In genomic region chr17:27981451-27982069, GRCm38 (mm10) we compare ENCODE assay signal across 22 mouse cellular contexts.
DNase-seq lines count a peak whose midpoint lies in the region; ATAC-seq and TF ChIP-seq lines count a peak whose summit lies in the region.
"Had no signal": no experiment of that assay in that cellular context is flagged by ENCODE, and none has a peak within 500 bp of the region (broad histone marks: within the 10 kb centered on the region; RNA-seq: fewer than 3 reads in every experiment).

No protein-coding gene starts in this region.

- no peak overlapping the region for H3K9ac ChIP-seq in lung, embryonic 14.5 days
- no peak overlapping the region for H3K9ac ChIP-seq in hindbrain, embryonic 11.5 days (ENCODE audit: low read depth, low read length)
- H3K9ac ChIP-seq: embryonic facial prominence, embryonic 15.5 days; heart, embryonic 13.5 days; hindbrain, embryonic 12.5 days had no signal

- no peak overlapping the region for H3K4me2 ChIP-seq in lung, embryonic 14.5 days
- H3K4me2 ChIP-seq in hindbrain, embryonic 11.5 days (replicated peaks; ENCODE audit: low read depth, low read length) = no peak overlapping the region
- H3K4me2 ChIP-seq: embryonic facial prominence, embryonic 15.5 days; heart, embryonic 13.5 days; hindbrain, embryonic 12.5 days had no signal

- no peak for TF ChIP-seq CTCF in lung, embryonic 14.5 days (IDR thresholded peaks at IDR 0.05; ENCODE audit: low read depth)

- H3K4me3 ChIP-seq in lung, embryonic 14.5 days (ENCODE audit: low read depth, low read length) = no peak overlapping the region
- no peak overlapping the region for H3K4me3 ChIP-seq in hindbrain, embryonic 11.5 days (ENCODE audit: low read depth, low read length)
- H3K4me3 ChIP-seq: embryonic facial prominence, embryonic 15.5 days; erythroblast, embryonic 14.5 days; forebrain, embryonic 10.5 days; gastrocnemius, adult 2 months; heart, embryonic 13.5 days; hindbrain, embryonic 12.5 days had no signal

- H3K4me1 ChIP-seq in lung, embryonic 14.5 days (ENCODE audit: insufficient read depth) = no peaks in the 10 kb centered on the region
- H3K4me1 ChIP-seq in hindbrain, embryonic 11.5 days (replicated peaks; ENCODE audit: control insufficient read depth, insufficient read depth, low read length) = no peaks in the 10 kb centered on the region
- H3K4me1 ChIP-seq: embryonic facial prominence, embryonic 15.5 days; forebrain, embryonic 10.5 days; hindbrain, embryonic 12.5 days had no signal

- H3K27me3 ChIP-seq in lung, embryonic 14.5 days (ENCODE audit: insufficient read depth, low read length) = no peaks in the 10 kb centered on the region
- H3K27me3 ChIP-seq in hindbrain, embryonic 11.5 days (ENCODE audit: control insufficient read depth, insufficient read depth, low read length) = no peaks in the 10 kb centered on the region
- H3K27me3 ChIP-seq: CH12.LX; embryonic facial prominence, embryonic 15.5 days; heart, embryonic 13.5 days; hindbrain, embryonic 12.5 days had no signal

- no peak for ATAC-seq in lung, embryonic 14.5 days (ENCODE audit: insufficient read depth)
- ATAC-seq in hindbrain, embryonic 11.5 days (ENCODE audit: low FRiP score) = no peak
- ATAC-seq: forebrain, embryonic 14.5 days; hindbrain, embryonic 16.5 days; inflammation-experienced regulatory T-cells, adult 6 months had no signal

- DNase-seq in cerebellum, adult 18-20 months = peak; percentile 22 to 27
- no peak for DNase-seq in cerebellum, postnatal 25 days
- peak; percentile 23 for DNase-seq in lung, embryonic 14.5 days
- DNase-seq in lung, adult 18-20 months = no peak
- DNase-seq in ES-CJ7 (ENCODE audit: low read depth, low spot score) = peak; percentile 30
- no peak for DNase-seq in hindbrain, embryonic 11.5 days (ENCODE audit: low spot score)
- no peak for DNase-seq in right cerebral cortex, postnatal 36 days (ENCODE audit: low spot score in 2 of 2)
- DNase-seq: adrenal gland, adult 8-10 months; adrenal gland, postnatal 36 days; embryo, embryonic 11 days; gastrocnemius, adult 2 months; gastrocnemius, postnatal 25 days; heart, postnatal 36 days had no signal

- H3K9me3 ChIP-seq in lung, embryonic 14.5 days (ENCODE audit: low read depth, low read length) = no peaks in the 10 kb centered on the region
- H3K9me3 ChIP-seq in hindbrain, embryonic 11.5 days (ENCODE audit: control insufficient read depth, low read length) = no peaks in the 10 kb centered on the region
- H3K9me3 ChIP-seq: embryonic facial prominence, embryonic 15.5 days; forebrain, embryonic 10.5 days; heart, embryonic 13.5 days; hindbrain, embryonic 12.5 days had no signal

- WGBS in lung, embryonic 14.5 days = 86% methylated on average over 5 of the region's 5 CpGs
- 87% methylated on average over 5 of the region's 5 CpGs for WGBS in hindbrain, embryonic 11.5 days

- H3K27ac ChIP-seq in lung, embryonic 14.5 days (ENCODE audit: low read depth) = no peak overlapping the region
- H3K27ac ChIP-seq in hindbrain, embryonic 11.5 days (ENCODE audit: low read depth, low read length) = no peak overlapping the region
- H3K27ac ChIP-seq: embryonic facial prominence, embryonic 15.5 days; forebrain, embryonic 10.5 days; gastrocnemius, adult 2 months; heart, embryonic 13.5 days; hindbrain, embryonic 12.5 days had no signal

- H3K36me3 ChIP-seq in lung, embryonic 14.5 days (ENCODE audit: insufficient read depth) = peaks cover 50% of the 10 kb centered on the region
- no peaks in the 10 kb centered on the region for H3K36me3 ChIP-seq in hindbrain, embryonic 11.5 days (ENCODE audit: control insufficient read depth, insufficient read depth, low read length)

Comparison
In these comparisons a context has a peak if more than half of its experiments do, and no peak if none do; other contexts are left out.
1. DNase-seq: peak in cerebellum, adult 18-20 months (2 of 2), lung, embryonic 14.5 days (single experiment) and ES-CJ7 (single experiment); none in cerebellum, postnatal 25 days (0 of 2), lung, adult 18-20 months (0 of 2), hindbrain, embryonic 11.5 days (single experiment) and right cerebral cortex, postnatal 36 days (0 of 2).